Mouse (Mus musculus) testis, postnatal 14 days (tissue): ENCODE data around the gene Scaf1.
A peak's percentile ranks its signal among the peaks of the same experiment; 100 is the strongest.
"Not testable (repeated sequence)": the region's sequence is repeated elsewhere in the genome, so short reads cannot be mapped to it uniquely, and the experiment has no call there.

Experiments used
- DNase-seq: peaks from one replicate; pipeline ENCODE4 v3.0.0; 2021; ENCODE audit warnings: low spot score

The Scaf1 gene

GRCm38 (mm10) chr7:45043307-45043706, 27.1 kb upstream of the Scaf1 start:
- DNase-seq = no peak

GRCm38 (mm10) chr7:45040851-45041250, 24.7 kb upstream of the Scaf1 start:
- no peak for DNase-seq

- no peak for DNase-seq
Measured at GRCm38 (mm10) chr7:45038411-45038810, 22.2 kb upstream of the Scaf1 start.

GRCm38 (mm10) chr7:45037720-45038361, 21.7 kb upstream of the Scaf1 start:
- no peak for DNase-seq

GRCm38 (mm10) chr7:45036702-45037101, 20.5 kb upstream of the Scaf1 start:
- DNase-seq = no peak

GRCm38 (mm10) chr7:45035631-45036030, 19.5 kb upstream of the Scaf1 start:
- DNase-seq = no peak

- no peak for DNase-seq
Measured at GRCm38 (mm10) chr7:45033722-45034359, 17.7 kb upstream of the Scaf1 start.

- DNase-seq = no peak
Measured at GRCm38 (mm10) chr7:45030857-45031256, 14.7 kb upstream of the Scaf1 start.

GRCm38 (mm10) chr7:45029995-45030394, 13.8 kb upstream of the Scaf1 start:
- DNase-seq = no peak

- no peak for DNase-seq
Measured at GRCm38 (mm10) chr7:45028351-45028750, 12.2 kb upstream of the Scaf1 start.

GRCm38 (mm10) chr7:45027761-45028160, 11.6 kb upstream of the Scaf1 start:
- no peak for DNase-seq

- no peak for DNase-seq
Measured at GRCm38 (mm10) chr7:45026256-45026655, 10.1 kb upstream of the Scaf1 start.

GRCm38 (mm10) chr7:45025601-45026220, 9.5 kb upstream of the Scaf1 start:
- no peak for DNase-seq

- no peak for DNase-seq
Measured at GRCm38 (mm10) chr7:45024281-45025248, 8.4 kb upstream of the Scaf1 start.

GRCm38 (mm10) chr7:45023711-45024110, 7.5 kb upstream of the Scaf1 start:
- DNase-seq = not testable (repeated sequence)

GRCm38 (mm10) chr7:45020225-45020624, 4.1 kb upstream of the Scaf1 start:
- DNase-seq = no peak

- peak; percentile 69 for DNase-seq
Measured at GRCm38 (mm10) chr7:45019031-45019571, 2.9 kb upstream of the Scaf1 start.

GRCm38 (mm10) chr7:45017242-45018061, 1.3 kb upstream of the Scaf1 start, which contains the start of gene Rras:
Gene Rras (plus strand): TSS chr7:45017961.
- peak; percentile 96 for DNase-seq

GRCm38 (mm10) chr7:45016761-45017160, 598 bp upstream of the Scaf1 start:
- no peak for DNase-seq

- DNase-seq = no peak
Measured at GRCm38 (mm10) chr7:45015344-45015956, 713 bp downstream of the Scaf1 start.

- DNase-seq = no peak
Measured at GRCm38 (mm10) chr7:45014096-45014451, 2.1 kb downstream of the Scaf1 start.
